Mouse (Mus musculus) ES-Bruce4 (cell line): ENCODE results near the gene Maml3.

Experiments used
- CTCF ChIP-seq: IDR thresholded peaks from one replicate; pipeline ENCODE4 v1.8.1; 2011; ENCODE audit warnings: low read depth, low read length
- POLR2A ChIP-seq: IDR thresholded peaks from one replicate; pipeline ENCODE4 v1.8.1; 2011; ENCODE audit warnings: low read length; ENCODE audit not compliant: insufficient read depth

DNA sequence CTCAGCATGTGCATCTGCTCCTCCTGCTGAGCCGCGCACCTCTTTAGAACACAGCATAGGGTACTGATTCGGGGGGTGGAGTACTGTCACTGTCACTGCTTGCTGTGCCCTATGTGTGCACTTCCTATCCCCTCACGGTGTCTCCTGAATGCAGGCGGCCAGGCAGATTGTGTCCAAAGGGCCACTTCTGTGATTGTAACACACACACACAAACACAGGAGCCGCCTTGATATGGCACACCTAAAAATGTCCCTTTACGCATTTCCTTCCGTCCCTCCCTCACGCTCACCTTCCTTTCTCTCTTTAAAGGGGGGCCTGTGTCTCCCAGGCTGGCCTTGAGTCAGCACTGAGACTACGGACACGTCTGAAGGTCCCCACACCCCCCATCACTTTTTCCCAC is 107.3 kb downstream of the Maml3 start:
- TF ChIP-seq CTCF (no peak), POLR2A (no peak)
